Mouse (Mus musculus): ENCODE measurements around the gene Olfr414. TPM values are rescaled to one million over a fixed set of nuclear protein-coding genes. Genes with fewer than 3 reads are reported as not detected.

Gene Olfr414
- not detected for polyA plus RNA-seq (2017; shearing (Covaris generic))

GRCm38 (mm10) chr1:174423764-174424163 lies at the start of gene Olfr414:
Gene Olfr414, plus strand, starts transcription at chr1:174424064.

GRCm38 (mm10) chr1:174390746-174391145 lies 33.1 kb upstream of the Olfr414 start, which contains the start of gene Olfr248:
Gene Olfr248, plus strand, starts transcription at chr1:174391046.

GRCm38 (mm10) chr1:174441782-174442181 lies 17.9 kb downstream of the Olfr414 start, which contains the start of gene Olfr220:
Gene Olfr220, plus strand, starts transcription at chr1:174442082.

Other genes starting within 250 kb of the Olfr414 start
- not detected for gene Olfr419, start 172.0 kb upstream of the Olfr414 start, polyA plus RNA-seq (2017; shearing (Covaris generic))
- gene Mptx1, start 93.5 kb upstream of the Olfr414 start, polyA plus RNA-seq (2017; shearing (Covaris generic)): not detected
- not detected for gene Olfr417, start 58.9 kb upstream of the Olfr414 start, polyA plus RNA-seq (2017; shearing (Covaris generic))
- gene Olfr248, start 33.0 kb upstream of the Olfr414 start, polyA plus RNA-seq (2017; shearing (Covaris generic)): not detected
- not detected for gene Olfr220, start 18.0 kb downstream of the Olfr414 start, polyA plus RNA-seq (2017; shearing (Covaris generic))
- not detected for gene Fmn2, start 77.8 kb downstream of the Olfr414 start, polyA plus RNA-seq (2017; shearing (Covaris generic))